Mouse (Mus musculus) kidney, postnatal 14 days (tissue): Measurements from ENCODE around the gene Itih5.

Experiments
- DNase-seq: peaks from one replicate; pipeline ENCODE4 v3.0.0; 2022; ENCODE audit warnings: mixed read lengths

The Itih5 gene

DNA sequence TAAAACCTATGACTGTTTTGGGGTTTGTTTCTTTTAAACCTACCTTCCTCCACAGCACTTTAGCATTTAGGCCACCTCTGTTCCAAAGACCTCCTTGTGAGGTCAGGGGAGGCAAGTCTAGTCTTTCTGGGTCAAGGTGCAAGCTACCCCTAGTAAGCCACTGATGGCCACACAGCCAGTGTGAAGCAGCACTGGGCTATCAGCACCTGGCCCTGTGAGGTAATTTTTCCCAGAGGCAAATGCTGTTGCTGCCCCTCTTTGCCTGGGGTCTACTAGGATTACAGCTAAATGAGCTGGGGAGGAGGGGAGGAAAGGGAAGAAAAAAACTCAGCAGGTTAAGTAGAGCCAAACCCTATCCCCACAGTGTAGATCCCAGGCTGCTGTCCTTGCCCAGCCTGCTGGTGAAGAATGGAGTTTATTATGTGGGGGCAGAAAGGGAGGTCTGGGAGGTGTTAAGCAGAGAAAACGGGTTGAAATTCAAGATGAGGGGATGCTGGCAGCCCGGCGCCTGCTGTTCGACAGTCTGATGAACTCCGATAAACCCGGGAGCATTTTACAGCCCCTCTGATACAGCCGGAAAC, 110.6 kb downstream of the Itih5 start:
- no peak for DNase-seq

DNA sequence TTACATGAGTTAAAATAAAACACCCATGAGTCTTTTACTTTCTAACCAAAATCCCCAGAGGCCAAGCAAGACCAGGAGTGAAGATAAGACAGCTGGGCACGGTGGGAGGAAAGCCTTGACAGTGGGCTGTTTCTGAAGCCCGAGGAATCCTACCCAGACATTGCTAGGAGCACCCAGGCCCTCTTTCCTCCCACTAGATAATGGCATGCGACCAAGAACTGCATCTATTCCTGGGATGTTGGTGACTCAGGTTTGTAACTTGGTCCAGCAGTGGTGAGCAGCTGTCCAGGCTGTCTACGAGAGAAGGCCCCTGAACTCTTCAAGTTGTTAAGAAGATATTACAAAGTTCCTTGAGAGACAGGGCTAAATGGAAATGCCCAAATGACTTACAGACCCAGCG, 112.5 kb downstream of the Itih5 start:
- DNase-seq: no peak

DNA sequence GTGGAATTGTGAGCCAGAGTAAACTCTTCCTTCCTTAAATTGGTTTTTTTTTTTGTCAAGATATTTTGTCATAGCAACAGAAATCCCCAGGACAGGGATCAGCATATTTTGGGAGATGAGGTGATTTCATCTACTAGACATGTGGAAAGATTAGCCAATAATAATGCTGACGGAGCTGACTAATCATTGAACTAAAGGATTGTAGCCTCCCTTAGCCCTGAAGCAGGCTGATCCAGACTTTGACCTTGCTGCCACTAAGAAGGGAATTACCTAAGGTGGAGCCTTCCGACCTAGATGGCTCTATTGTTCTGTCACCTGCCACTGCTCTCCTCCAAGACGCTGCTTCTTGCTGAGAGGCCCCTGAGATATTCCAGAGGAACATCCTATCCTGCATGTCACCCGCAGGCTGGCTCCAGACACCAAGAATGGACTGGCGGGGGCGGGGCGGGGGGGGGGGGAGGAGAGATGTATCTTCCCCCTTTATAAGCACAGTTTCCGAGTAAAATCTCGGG, 119.3 kb downstream of the Itih5 start:
- DNase-seq: no peak

DNA sequence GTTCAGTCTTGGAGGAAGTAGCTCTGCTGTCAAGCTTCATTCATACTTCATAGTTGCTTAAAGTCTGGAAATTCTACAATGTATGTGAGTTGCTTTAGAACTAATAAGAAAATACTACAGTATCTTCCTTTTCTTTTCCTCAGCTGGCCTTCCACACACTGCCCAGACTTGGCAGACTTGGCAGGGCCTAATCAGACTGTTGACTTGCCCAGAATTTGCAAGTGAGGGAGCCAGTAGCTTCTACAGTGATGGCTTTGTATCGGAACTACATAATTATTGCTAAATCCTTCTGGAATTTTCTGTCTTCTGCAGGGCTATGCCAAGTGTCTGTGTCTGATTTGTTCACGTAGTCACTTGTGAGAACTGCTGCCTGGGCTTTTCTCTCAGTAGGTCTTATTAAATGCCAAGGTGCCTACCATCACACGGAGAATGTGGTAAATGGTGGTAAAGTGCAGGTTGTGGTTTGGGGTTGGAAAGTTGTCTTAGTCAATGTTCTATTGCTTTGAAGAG, 120.2 kb downstream of the Itih5 start:
- DNase-seq: no peak

DNA sequence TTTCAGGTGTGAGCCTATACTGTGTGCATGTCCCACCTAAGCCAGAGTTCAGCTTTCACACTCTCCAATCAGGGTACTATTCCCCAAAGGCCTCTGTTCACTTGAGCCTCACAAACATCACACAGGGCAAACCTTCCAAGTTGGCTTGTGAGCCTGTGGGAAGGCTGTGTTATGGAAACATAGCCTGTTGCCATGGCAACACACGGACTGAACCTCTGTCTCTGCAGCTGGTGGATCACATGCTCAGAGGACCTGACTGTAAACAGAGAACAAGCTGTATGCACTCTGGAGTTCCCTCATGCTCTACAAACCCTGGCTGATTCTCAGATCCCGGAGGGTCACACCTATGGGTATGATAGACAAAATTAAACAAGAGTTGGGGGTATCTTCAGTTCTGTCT, 122.8 kb downstream of the Itih5 start:
- peak; percentile 55 for DNase-seq

DNA sequence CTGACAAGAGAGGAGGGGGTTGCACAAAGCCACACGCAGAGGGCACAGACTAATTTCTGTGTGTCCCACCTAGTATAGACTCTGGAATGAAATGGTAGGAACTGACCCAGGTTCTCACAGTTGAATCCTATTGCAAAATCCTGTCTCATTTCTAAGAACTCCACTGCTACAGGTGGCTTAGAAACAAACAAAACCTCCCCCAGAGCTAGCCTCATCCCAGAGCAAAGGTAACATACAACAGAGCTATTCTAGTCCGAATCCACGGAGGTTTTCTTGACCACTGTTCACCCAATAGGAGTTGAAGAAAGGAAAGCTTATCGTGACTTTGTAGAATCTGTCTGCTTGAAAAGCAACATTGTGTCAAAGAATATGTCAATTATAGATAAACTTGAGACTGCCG, 130.3 kb downstream of the Itih5 start:
- no peak for DNase-seq

DNA sequence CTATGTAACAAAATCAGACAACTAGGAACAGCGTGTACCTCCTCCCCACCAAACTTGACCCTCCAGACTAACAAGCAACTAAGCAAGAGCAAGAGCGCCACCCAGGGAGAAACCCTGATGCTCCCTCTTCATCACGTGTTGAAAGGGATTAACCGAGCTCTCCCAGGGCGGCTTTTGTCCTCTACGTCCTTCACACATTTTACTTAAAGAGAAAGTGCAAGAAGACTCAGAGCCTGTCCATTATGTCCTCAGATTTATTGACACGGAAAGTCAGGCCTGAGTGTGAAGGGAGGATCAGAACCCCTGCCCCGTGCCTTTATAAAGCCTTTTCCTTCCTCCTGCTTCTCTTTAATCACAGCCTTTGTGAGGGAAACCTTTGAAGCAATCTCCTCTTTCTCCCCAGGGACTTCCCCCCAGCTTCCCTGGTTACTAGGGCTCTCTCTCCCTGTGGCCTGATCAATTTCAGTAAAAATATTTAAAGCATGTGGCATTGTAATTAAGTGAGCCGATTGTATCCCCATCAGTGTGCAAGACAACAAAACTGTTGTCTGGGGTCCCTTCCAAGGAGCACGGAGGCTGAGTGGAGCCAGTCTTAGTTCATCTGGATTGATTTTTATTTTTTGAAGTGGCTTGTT, 131.4 kb downstream of the Itih5 start:
- peak; percentile 61 for DNase-seq

DNA sequence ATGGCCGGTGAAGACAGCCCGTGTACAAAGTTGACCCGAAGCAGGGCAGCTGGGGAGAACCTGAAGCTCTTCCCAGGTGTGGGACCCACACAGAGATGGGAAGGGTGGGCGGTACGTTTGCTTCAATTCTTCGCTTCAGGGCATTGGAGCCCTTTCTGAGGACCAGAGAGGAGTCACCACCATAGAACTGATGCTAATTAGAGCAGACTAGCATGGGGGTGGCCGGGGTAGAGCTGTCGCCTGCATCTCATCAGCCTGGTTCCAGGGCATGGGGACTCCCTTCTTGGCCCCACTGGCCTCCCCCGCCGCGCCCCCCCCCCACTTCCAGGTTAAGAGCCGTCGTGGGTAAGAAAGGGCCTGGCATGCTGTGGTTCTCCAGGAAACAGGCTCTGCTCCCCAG, 132.6 kb downstream of the Itih5 start:
- DNase-seq: no peak

DNA sequence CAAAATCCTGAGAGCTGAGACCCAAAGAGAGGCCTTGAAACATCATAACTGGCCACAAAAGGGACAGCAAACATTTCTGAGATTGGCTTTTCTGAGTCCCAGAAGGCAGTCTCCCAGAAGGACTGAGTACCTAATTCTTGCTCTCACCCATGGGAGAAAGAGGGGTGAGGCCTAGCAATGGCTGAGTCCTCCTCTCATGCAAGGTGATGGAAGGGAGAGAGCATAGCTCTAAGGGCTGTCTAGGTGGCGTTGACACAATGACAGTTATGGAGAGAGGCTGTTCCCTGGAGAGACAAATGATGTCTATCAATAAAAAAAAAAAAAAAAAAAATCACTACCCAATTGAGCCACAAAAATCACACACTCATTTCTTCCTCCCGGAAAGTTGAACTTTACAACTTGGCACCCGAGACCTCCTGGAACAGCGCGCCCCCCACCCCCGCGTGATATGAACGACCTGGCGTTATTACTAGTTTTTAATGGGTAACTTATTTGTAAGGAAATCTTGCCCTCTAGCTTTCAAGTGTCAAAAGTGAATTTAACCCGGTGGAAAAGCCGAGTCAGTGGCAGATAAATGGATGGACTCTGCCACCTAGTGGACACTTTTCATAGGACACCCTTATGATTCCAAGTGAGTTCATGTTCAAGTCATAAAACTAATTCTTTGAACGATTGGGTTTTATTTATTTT, 134.9 kb downstream of the Itih5 start:
- DNase-seq: peak; percentile 88

DNA sequence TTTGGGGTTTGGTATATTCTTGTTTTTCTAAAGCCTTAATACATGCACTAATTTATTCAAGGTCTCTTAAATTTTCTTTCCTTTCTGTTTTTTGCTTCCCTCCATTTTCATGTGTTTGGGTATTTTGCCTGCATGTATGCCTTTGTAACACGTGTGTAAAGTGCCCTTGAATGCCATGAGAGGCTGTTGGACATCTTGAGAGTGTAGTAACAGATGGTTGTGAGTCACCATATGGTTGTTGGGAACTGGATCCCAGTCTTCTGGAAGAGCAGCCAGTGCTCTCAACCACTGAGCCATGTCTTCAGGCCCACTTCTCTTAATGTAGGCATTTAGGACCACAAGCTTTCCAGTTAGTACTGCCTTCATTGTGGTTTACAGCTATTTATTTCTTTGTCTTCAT, 135.5 kb downstream of the Itih5 start:
- DNase-seq: no peak

DNA sequence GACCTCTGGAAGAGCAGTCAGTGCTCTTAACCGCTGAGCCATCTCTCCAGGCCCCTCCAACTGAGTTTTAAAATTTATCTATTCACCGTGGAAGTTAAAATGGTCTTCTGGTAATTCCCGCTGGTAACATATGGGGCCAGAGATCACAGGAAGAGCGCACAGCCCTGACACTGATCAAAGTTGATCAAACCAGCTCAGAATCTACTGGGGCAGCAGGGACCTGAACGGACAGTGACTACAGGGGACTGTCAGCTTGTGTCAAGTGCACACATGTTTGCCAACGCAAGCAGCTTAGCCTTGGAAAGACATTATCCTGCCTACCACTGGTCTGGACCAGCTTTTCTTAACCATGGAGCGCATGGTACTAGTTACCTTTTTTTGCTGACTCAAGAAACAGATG, 136.7 kb downstream of the Itih5 start:
- no peak for DNase-seq

DNA sequence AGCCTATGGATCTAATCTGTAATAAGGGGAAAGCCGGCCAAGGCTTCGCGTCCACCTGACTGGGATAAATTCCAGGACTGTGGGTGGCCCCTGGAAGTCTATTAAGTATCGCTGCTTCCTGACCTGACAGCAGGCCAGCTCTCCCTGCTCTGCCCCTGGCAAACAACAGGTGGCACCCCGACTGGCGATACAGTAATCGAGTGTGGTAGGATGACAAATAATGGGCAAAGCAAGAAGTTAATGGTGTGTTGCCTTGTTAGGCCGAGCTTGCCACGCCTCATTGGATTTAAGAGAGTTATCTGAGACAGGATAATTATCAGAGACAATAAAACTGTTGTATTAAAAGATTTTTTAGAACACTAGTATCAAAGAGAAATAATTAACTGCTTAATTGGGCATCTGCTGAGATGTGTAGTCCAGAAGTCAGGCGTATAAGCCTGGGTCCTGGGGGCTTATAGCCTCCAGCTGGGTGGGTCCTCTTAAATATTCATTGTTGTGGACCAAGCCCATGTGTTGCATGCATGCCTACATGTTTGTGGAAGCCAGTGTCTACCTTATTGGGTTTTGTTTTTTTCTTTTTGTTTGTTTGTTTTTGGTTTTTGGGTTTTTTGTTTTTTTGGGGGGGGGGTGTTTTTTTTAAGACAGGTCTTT, 140.3 kb downstream of the Itih5 start:
- peak; percentile 16 for DNase-seq

DNA sequence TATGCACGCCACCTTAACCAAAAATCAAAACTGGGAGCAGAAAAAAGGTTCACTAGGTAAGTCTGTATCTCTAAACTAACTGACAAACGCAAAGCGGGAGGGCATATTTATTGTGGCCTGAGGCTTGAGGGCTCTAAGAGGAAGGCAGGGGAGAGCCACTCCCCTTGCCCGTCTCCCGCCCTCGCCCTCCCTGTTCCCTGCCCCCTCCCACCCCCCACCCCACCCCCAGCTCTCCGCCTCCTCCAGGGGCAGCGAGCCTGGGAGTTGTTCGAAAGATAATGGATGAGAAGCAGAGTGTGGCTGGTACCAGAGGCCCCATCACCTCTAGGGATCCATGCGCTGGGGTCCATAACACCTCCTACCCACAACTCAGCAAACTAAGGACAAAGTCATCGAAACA, 142.5 kb downstream of the Itih5 start:
- no peak for DNase-seq

DNA sequence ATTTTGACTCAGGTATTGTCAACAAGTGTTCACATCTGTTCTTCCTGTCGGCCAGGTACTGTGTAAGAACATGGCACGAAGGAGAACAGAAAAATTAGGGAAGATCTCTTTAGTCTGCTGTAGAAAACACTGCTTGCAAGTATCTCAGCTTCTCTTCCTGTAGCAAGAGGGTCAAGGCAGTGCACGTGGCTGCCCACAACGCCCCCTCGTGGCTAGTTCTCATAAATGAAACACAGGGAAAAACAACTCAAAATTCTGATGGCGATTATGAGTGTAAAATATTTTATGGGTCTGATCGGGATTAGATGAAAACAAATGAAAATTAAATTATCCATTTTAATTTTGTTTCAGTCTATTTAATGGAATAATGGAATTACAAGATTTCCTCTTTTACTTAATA, 146.9 kb downstream of the Itih5 start:
- no peak for DNase-seq

DNA sequence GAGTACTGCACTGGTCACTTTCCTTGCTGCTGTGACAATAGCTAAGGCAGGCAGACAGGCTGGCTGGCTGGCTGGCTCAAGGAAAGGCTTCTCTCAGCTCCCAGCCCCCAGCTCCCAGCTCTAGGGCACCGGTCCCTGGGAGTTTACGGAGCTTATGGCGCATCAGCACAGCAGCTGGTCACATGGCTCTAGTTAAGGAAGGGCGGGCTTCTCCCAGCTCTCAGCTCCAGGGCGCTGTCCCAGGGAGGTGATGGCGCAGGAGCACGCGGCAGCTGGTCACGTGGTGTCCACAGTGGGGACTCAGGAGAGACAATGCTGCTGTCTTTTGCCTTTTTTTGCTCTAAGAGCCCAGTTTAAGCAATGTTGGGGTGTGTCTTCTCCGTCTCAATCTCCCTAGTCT, 147.4 kb downstream of the Itih5 start:
- peak; percentile 18 for DNase-seq

DNA sequence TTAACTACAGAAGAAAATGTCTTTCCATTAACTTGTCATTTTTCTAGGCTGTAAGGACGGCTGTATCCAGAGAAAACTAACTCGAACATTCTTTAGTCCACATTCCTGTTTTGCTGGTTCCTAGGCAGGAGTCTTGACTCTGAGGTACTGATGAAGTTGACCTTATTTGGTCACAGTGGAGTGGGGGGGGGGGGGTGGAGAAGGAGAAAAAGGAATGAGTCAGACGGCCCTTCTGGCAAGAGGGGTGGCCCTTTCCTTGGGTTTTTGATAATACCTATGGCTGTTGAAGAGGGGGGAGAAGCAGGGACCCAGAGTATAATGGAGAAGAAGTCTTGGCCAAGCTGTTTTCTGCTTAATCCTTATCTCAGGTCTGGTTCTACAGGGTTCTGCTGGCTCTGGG, 148.0 kb downstream of the Itih5 start:
- DNase-seq: no peak

DNA sequence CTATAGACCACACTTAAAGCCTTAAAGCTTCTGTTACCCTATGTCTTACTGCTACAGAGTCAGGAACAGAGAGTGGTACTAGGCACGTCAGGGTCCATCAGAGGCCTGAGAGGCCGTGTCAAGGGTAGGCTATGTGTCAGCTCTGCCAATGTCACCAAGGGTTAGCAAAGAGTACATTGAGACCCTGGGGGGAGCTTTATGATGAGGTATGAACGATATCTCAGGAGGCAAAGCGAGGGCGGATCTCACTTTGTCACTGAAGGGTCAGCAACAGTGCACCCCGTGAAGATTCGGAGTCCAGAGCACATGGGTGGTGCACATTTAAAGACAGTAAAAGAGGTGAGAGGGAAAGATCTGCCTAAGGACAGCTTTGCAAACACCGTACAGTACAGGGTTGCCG, 148.6 kb downstream of the Itih5 start:
- DNase-seq: no peak

DNA sequence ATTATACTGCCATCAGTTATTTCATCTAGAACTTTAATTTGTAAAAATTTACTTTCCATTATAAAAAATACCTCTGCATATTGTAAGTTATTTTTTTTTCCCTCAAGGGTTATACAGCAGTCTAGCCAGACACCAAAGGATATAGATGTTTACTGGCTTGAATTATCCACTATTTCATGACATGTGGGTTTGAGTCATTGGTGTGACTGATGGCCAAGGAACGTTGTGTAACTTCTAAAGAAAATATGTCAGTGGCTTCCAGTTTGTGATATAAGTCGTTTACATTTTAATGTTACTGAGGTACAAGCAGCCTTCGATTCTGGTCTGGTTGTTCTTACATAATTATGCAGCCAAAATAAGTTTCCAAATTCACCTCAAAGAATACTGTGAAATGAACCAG, 151.5 kb downstream of the Itih5 start:
- no peak for DNase-seq
